Mouse (Mus musculus): Measurements from ENCODE around the gene Myl6b. TPM values are rescaled to one million over a fixed set of nuclear protein-coding genes. Genes with fewer than 3 reads are reported as not detected.

Gene Myl6b
- polyA plus RNA-seq, 1 experiment from 2014 or later = 4.4 TPM

GRCm38 (mm10) chr10:128445407-128445806 is 53.1 kb downstream of the Myl6b start:
- H3K27me3 ChIP-seq (ENCODE audit: insufficient read depth, low read length) = no peaks in the 10 kb centered on the region
- no peak for ATAC-seq (ENCODE audit: insufficient read depth)
- H3K4me1 ChIP-seq (ENCODE audit: insufficient read depth) = no peaks in the 10 kb centered on the region
- no peak overlapping the region for H3K27ac ChIP-seq (ENCODE audit: low read depth)
- H3K36me3 ChIP-seq (ENCODE audit: insufficient read depth) = peaks cover 19% of the 10 kb centered on the region
- no peak overlapping the region for H3K9ac ChIP-seq
- no peak overlapping the region for H3K4me2 ChIP-seq
- WGBS = 65% methylated on average over 4 of the region's 4 CpGs
- DNase-seq = no peak
- H3K9me3 ChIP-seq (ENCODE audit: low read depth, low read length) = no peaks in the 10 kb centered on the region
- no peak for TF ChIP-seq CTCF (IDR thresholded peaks at IDR 0.05; ENCODE audit: low read depth)
- H3K4me3 ChIP-seq (ENCODE audit: low read depth, low read length) = no peak overlapping the region

GRCm38 (mm10) chr10:128444354-128444753 is 54.1 kb downstream of the Myl6b start:
- Histone ChIP-seq H3K4me3 (ENCODE audit: low read depth, low read length) (no peak overlapping the region), H3K36me3 (ENCODE audit: insufficient read depth) (peaks cover 29% of the 10 kb centered on the region), H3K4me2 (no peak overlapping the region), H3K4me1 (ENCODE audit: insufficient read depth) (no peaks in the 10 kb centered on the region), H3K9me3 (ENCODE audit: low read depth, low read length) (no peaks in the 10 kb centered on the region), H3K27me3 (ENCODE audit: insufficient read depth, low read length) (no peaks in the 10 kb centered on the region), H3K27ac (ENCODE audit: low read depth) (no peak overlapping the region), H3K9ac (no peak overlapping the region)
- WGBS = 51% methylated on average over 6 of the region's 6 CpGs
- no peak for TF ChIP-seq CTCF (IDR thresholded peaks at IDR 0.05; ENCODE audit: low read depth)
- DNase-seq (no peak), ATAC-seq (ENCODE audit: insufficient read depth) (no peak)

Small RNAs within 50 kb of the gene (microRNA-seq; reads per million reads assigned to microRNA genes)
- gene Mir6916 (ENCODE audit: borderline number of aligned reads) = not detected
- not detected for gene Mir8105 (ENCODE audit: borderline number of aligned reads)

Other genes with a start within 250 kb of the Myl6b start
- gene Apon, start 244.6 kb downstream of the Myl6b start, polyA plus RNA-seq (2014; fragmentation: Nextera tagmentation; extraction: Ambion mirVana) = 0.18 and 0.67 TPM in 2 replicates
- gene Apof, start 230.0 kb downstream of the Myl6b start, polyA plus RNA-seq (2014; fragmentation: Nextera tagmentation; extraction: Ambion mirVana) = not detected in 2 replicates
- 13.1 and 13.8 TPM in 2 replicates for gene Stat2, start 228.1 kb downstream of the Myl6b start, polyA plus RNA-seq (2014; fragmentation: Nextera tagmentation; extraction: Ambion mirVana)
- 0.17 and 0.41 TPM in 2 replicates for gene Il23a, start 199.9 kb downstream of the Myl6b start, polyA plus RNA-seq (2014; fragmentation: Nextera tagmentation; extraction: Ambion mirVana)
- gene Pan2, start 195.3 kb downstream of the Myl6b start, polyA plus RNA-seq (2014; fragmentation: Nextera tagmentation; extraction: Ambion mirVana) = 33.4 and 36.2 TPM in 2 replicates
- gene Cnpy2, start 176.2 kb downstream of the Myl6b start, polyA plus RNA-seq (2014; fragmentation: Nextera tagmentation; extraction: Ambion mirVana) = 317 and 336 TPM in 2 replicates
- 205 and 211 TPM in 2 replicates for gene Cs, start 161.0 kb downstream of the Myl6b start, polyA plus RNA-seq (2014; fragmentation: Nextera tagmentation; extraction: Ambion mirVana)
- gene Coq10a, start 129.7 kb downstream of the Myl6b start, polyA plus RNA-seq (2014; fragmentation: Nextera tagmentation; extraction: Ambion mirVana) = 12.8 and 14.5 TPM in 2 replicates
- gene Ankrd52, start 121.6 kb downstream of the Myl6b start, polyA plus RNA-seq (2014; fragmentation: Nextera tagmentation; extraction: Ambion mirVana) = 15.8 and 17.0 TPM in 2 replicates
- 0.18 TPM in 1 of 2 replicates, not detected in the other for gene Slc39a5, start 97.5 kb downstream of the Myl6b start, polyA plus RNA-seq (2014; fragmentation: Nextera tagmentation; extraction: Ambion mirVana)
- gene Nabp2, start 87.2 kb downstream of the Myl6b start, polyA plus RNA-seq (2014; fragmentation: Nextera tagmentation; extraction: Ambion mirVana) = 77.1 and 83.1 TPM in 2 replicates
- 32.8 and 33.5 TPM in 2 replicates for gene Rnf41, start 87.0 kb downstream of the Myl6b start, polyA plus RNA-seq (2014; fragmentation: Nextera tagmentation; extraction: Ambion mirVana)
- gene Smarcc2, start 39.4 kb downstream of the Myl6b start, polyA plus RNA-seq (2014; fragmentation: Nextera tagmentation; extraction: Ambion mirVana) = 81.1 and 89.6 TPM in 2 replicates
- 1,221 and 1,238 TPM in 2 replicates for gene Myl6, start 4.5 kb downstream of the Myl6b start, polyA plus RNA-seq (2014; fragmentation: Nextera tagmentation; extraction: Ambion mirVana)
- gene Esyt1, start 27.2 kb upstream of the Myl6b start, polyA plus RNA-seq (2014; fragmentation: Nextera tagmentation; extraction: Ambion mirVana) = 21.5 and 23.0 TPM in 2 replicates
- gene Zc3h10, start 49.1 kb upstream of the Myl6b start, polyA plus RNA-seq (2014; fragmentation: Nextera tagmentation; extraction: Ambion mirVana) = 11.0 and 14.5 TPM in 2 replicates
- gene Rpl41, start 50.6 kb upstream of the Myl6b start, polyA plus RNA-seq (2014; fragmentation: Nextera tagmentation; extraction: Ambion mirVana) = 4,697 and 4,895 TPM in 2 replicates
- 240 and 244 TPM in 2 replicates for gene Pa2g4, start 67.3 kb upstream of the Myl6b start, polyA plus RNA-seq (2014; fragmentation: Nextera tagmentation; extraction: Ambion mirVana)
- gene Erbb3, start 91.0 kb upstream of the Myl6b start, polyA plus RNA-seq (2014; fragmentation: Nextera tagmentation; extraction: Ambion mirVana) = 20.2 and 22.9 TPM in 2 replicates
- gene Rps26, start 128.1 kb upstream of the Myl6b start, polyA plus RNA-seq (2014; fragmentation: Nextera tagmentation; extraction: Ambion mirVana) = 1,029 and 1,115 TPM in 2 replicates
- 2.0 and 3.5 TPM in 2 replicates for gene Ikzf4, start 147.3 kb upstream of the Myl6b start, polyA plus RNA-seq (2014; fragmentation: Nextera tagmentation; extraction: Ambion mirVana)
- 9.3 and 9.8 TPM in 2 replicates for gene Suox, start 175.4 kb upstream of the Myl6b start, polyA plus RNA-seq (2014; fragmentation: Nextera tagmentation; extraction: Ambion mirVana)
- 63.6 and 66.8 TPM in 2 replicates for gene Rab5b, start 197.6 kb upstream of the Myl6b start, polyA plus RNA-seq (2014; fragmentation: Nextera tagmentation; extraction: Ambion mirVana)
- 1.4 TPM in 2 replicates for gene Pmel, start 205.5 kb upstream of the Myl6b start, polyA plus RNA-seq (2014; fragmentation: Nextera tagmentation; extraction: Ambion mirVana)
- 105 and 109 TPM in 2 replicates for gene Cdk2, start 206.3 kb upstream of the Myl6b start, polyA plus RNA-seq (2014; fragmentation: Nextera tagmentation; extraction: Ambion mirVana)
- 6.9 and 7.0 TPM in 2 replicates for gene Dgka, start 246.2 kb upstream of the Myl6b start, polyA plus RNA-seq (2014; fragmentation: Nextera tagmentation; extraction: Ambion mirVana)
- 37.4 and 39.1 TPM in 2 replicates for gene Pym1, start 249.2 kb upstream of the Myl6b start, polyA plus RNA-seq (2014; fragmentation: Nextera tagmentation; extraction: Ambion mirVana)